Mouse (Mus musculus) frontal cortex, postnatal 36 days (tissue): ENCODE data around the gene 4632433K11Rik.

Experiments used
- DNase-seq, 2 experiments: peaks; one replicate each; pipeline ENCODE4 v3.0.0; 2022; ENCODE audit warnings: low spot score in 2 of 2

4632433K11Rik gene

DNA sequence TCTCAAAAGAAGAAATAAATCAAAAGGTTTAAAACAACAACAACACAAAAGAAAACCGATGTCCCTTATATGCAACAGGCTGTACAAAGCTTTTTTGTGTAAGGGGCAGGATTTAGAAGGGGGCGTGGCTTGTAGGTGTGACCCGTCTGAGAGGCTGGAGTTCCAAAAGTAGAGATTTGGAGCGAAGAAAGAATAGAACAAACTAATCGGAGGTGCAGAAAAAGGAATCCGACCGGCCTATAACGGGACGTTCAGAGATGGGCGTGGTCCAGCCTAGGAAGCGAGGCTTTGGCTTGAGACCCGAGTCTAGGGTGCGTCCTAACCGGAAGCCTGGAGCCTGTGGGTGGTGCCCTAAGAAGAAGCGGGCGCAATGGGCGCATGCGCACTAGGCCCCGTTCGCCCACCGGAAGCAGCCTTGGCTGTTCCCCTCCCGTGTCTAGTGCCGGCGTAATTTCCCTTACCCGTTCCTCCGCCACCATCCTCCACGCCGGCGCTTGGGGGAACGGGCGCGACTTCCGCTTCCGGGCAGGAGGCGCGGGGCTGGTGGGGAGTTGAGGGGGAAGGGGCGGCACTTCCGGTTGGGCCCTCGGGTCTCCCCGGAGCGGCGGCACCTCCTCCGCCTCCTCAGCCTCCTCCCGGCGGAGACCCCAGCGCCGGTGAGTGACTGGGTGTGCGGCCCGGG lies 13.8 kb upstream of the 4632433K11Rik start, which contains the start of the genes Zfp865 and Ccdc106:
Zfp865 (plus strand) TSS at position 377 of the 682 bp plus-strand sequence.
Ccdc106 (plus strand) TSS at position 554 of the 682 bp plus-strand sequence.
- DNase-seq, result peak; percentile 99

DNA sequence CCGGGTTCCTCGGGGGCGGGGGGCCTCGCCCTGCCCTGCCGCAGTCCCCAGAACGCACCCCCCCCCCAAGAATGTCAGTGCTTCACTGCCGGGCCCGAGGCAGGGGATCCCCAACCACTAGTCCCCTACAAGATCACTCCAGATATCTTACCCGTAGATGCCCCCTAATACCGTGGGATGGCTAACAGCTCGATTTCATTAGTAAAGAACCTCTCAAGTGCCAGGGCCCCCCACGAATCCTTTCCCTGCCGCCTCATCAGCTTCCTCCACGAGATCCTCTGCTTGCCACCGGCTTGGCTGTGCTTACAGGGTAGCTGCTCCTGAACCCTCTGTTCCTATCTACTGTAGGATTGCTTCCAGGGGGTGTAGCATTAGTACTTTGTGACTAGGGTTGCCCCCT lies 13.2 kb upstream of the 4632433K11Rik start:
- DNase-seq, result no peak

DNA sequence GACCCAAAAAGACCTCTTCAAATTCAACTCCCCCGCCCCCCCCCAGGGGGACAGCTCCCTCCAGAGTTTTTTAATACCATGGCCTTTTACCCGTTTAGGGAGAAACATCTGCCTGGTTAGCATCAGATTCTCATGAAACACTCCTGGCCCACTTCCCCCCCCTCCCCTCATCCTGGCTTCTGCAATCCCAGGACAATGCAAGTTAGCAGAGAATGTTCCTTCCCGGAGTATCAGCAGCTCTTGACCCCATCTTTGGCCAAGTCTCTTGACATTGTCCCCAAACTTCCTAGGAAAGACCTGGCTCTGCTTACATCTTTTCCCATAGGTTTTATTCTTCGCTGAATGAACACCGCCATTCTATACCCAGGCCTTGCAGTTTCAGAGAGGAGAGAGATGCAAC lies 12.7 kb upstream of the 4632433K11Rik start:
- no peak for DNase-seq

DNA sequence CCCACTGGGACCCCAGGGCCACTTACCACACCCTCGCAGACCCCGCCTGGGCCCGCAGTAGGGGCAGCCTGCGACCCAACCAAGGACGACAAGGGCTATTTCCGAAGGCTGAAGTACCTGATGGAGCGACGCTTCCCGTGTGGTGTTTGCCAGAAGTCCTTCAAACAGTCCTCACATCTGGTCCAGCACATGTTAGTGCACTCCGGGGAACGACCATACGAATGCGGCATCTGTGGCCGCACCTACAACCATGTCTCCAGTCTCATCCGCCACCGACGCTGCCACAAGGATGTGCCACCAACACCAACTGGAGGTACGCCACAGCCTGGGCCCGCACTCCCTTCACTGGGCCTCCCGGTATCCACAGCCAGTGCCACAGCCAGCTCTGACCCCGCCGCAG lies 4.4 kb upstream of the 4632433K11Rik start:
- DNase-seq, result no peak

DNA sequence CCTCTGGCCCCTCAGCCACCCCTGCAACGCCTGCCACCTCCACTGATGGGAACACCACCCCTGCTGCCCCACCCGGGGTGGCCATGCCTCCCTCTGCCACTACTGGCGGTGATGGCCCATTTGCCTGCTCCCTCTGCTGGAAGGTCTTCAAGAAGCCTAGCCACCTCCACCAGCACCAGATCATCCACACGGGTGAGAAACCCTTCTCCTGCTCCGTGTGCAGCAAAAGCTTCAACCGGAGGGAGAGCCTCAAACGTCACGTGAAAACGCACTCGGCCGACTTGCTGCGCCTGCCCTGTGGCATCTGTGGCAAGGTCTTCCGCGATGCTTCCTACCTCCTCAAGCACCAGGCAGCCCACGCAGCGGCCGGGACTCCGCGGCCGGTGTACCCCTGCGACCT lies 4.0 kb upstream of the 4632433K11Rik start:
- no peak for DNase-seq

DNA sequence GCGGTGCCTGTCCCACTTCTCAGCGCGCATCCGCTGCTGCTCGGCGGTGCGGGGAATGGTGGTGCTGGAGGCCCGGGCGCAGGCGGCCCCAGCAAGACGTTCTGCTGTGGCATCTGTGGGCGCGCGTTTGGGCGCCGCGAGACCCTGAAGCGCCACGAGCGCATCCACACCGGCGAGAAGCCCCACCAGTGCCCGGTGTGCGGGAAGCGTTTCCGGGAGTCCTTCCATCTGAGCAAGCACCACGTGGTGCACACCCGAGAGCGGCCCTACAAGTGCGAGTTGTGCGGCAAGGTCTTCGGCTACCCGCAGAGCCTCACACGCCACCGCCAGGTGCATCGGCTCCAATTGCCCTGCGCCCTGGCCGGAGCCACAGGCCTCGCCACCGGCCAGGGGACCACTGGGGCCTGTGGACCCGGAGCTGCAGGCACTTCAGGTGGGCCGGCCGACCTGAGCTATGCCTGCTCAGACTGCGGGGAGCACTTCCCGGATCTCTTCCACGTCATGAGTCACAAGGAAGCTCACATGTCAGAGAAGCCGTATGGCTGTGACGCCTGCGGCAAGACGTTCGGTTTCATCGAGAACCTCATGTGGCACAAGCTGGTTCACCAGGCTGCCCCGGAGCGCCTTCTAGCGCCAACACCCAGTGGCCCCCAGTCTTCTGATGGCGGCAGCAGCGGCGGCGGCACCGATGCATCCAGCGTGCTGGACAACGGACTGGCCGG lies 3.2 kb upstream of the 4632433K11Rik start:
- DNase-seq, result no peak

DNA sequence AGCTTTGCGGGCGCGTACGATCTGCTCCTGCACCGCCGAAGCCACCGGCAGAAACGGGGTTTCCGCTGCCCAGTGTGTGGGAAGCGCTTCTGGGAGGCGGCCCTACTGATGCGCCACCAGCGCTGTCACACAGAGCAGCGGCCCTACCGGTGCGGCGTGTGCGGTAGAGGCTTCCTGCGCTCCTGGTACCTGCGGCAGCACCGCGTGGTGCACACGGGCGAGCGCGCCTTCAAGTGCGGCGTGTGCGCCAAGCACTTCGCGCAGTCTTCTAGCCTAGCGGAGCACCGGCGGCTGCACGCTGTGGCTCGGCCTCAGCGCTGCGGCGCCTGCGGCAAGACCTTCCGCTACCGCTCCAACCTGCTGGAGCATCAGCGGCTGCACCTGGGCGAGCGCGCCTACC lies 2.4 kb upstream of the 4632433K11Rik start:
- no peak for DNase-seq

DNA sequence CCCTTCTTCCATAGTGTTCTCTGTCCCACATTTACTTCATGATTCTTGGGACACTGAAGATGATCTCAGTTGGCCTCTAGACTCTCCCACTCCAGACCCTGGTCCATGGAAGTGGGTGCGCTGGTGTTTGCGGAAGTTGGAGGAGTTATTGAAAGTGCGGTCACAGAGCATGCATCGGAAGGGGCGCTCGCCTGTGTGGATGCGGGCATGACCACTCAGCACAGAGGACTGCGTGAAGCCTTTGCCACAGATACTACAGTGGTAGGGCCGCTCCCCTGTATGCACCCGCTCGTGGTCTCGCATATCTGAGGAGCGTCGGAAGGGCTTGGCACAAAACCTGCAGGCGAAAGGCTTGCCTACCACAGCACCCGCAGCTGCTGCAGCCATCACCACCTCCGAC lies 1.7 kb downstream of the 4632433K11Rik start:
- DNase-seq, result no peak

DNA sequence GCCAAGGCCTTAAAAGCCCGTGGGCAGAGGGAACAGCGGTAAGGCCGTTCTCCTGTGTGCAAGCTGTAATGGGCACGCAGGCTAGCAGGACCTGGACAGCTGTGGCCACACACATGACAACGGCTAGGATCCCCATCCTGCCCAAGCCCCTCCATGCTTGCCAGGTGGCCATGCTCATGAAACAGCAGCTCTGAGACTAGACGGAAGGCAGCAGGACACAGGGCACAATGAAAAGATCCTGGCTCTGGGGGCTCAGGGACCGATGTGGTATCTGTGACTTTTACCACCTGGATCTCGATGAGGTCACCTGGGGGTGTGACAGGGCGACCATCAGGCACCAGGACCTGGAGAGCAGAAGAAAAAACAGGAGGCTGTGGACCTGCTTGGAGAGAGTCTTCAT lies 2.2 kb downstream of the 4632433K11Rik start:
- DNase-seq, result no peak

DNA sequence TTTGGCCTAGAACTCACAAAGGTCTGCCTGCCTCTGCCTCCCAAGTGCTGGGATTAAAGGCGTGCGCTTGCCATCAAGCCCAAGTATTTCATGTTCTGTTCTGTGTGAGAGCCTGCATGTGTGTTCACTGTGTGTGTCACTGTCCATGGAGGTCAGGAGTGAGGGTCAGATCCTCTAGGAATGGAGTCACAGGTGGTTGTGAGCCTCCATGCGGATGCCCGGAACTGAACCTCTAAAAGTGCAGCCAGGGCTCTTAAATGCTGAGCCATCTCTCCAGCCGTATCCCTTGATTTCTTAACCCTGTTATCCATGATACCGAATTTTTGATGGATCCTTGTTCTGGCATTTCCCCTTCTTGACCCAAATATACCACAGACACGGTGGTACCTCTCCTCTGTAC lies 3.1 kb downstream of the 4632433K11Rik start:
- DNase-seq, result no peak

DNA sequence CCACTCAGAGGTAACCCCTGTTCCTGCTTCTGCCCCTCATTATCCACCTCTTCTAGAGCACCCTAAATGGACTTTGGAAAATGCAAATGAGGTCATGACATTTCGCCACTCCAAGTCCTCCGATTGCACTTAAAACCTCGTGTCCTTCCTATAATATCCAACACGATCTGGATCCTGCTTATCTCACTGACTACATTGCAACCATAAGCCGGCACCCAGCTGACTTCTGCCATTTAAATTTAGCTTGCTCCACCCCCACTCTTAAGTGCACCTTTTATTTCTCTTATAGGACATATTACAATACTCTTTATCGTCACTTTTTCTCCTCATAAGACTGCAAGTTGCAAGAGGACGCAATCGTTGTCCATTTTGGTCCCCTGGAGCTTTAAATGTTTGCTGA lies 3.5 kb downstream of the 4632433K11Rik start:
- no peak for DNase-seq

DNA sequence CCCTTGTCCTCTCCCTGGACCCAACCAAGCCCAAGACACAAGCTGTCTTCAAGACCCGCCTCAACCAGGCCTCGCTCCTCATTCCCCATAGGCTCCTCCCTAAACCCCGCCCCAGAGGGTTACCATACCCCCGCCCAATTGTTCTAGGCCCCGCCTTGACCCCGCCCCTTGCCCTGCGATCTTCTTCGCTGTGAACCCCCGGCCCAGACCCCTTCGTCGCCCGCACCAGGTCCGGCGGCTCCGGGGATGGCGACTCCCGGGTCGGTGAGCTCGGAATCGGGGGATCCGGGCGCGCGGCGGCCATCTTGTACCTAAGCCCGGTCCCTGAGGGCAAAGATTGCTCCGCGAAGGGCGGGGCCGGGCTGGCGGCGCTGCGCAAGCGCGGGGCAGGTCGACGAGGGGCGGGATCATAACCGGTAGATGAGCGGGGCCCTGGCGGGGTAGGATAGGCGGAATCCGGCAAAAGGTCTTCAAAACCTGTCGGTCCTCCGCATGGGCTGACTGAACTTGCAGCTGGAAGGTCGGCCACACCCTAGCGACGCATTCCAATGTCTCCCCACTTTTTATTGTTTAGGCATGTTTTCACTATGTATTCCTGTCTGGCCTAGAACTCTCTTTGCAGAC lies 4.3 kb downstream of the 4632433K11Rik start, which contains the start of gene Zfp784:
Zfp784 (minus strand) TSS at position 338 of the 624 bp plus-strand sequence.
- DNase-seq, result peak; percentile 91 to 95

DNA sequence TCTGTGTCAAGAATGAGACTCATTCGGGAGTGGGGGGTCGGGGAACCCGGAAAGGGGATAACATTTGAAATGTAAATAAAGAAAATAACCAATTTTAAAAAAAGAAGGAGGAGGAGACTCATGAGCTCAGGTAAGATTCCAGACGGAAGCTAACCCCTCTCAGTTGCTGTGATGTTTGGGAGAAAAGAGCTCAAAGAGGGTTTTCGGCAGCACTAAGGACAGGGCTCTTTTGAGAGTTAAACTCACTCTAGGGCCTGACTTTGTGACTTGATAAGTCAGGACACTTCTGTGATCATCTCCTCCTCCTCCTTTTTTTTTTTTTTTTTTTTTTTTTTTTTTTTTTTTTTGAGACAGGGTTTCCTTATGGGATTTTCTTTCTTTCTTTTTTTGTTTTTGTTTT lies 5.0 kb downstream of the 4632433K11Rik start:
- no peak for DNase-seq

DNA sequence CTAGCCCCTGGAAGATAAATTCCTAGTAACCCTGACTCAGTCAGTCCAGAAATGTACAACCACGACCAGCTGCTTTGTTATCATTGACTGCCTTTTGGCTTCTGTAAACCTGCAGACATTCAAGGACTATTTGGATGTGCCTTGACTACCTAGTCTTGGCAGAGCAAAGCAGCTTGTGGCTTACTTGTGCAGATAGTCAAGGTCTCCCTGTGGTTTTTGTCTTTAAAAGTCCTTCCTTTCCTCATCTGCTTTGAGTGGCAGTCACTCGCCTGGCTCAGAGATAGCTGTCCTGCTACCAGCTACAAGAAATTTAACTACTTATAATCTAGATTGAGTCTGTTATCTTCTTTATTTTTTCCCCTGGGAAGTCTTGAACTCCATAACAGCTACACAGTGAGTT lies 11.1 kb downstream of the 4632433K11Rik start:
- no peak for DNase-seq

DNA sequence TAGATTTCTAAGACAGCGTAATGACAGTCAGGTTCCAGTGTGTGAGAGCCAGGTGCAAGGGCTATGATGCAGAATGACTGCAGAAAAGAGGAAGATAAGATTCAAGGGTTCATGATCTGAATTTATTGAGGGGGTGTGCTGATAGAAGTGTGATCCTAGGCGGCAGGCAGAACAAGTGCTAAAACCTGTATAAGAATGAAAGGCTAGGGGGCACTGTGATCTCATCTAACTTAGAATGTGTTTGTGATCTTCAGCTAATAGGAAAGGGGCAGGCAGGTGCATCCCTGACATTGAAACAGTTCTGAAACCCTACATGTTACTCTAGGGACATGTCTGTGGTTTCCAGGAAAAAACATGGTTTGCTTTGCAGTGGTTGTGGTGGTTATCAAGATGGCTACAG lies 12.2 kb downstream of the 4632433K11Rik start:
- no peak for DNase-seq

DNA sequence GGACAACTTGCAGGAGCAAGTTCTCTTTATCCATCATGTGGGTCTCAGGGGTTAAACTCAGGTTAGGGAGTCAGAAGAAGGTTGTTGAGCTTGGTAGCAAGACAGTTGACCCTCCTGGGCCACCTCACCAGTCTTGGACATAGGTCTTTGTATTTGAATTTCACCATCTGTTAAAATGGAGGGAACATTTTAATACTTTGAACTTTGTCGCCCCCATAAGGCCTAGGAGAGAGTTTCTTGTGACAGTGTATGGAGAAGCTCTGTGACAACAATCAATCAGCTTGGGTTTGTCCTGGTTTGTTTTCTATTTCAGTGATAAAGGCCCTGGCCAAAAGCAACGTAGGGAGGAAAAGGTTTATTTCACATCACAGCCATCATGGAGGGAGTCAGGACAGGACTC lies 13.4 kb downstream of the 4632433K11Rik start:
- no peak for DNase-seq

DNA sequence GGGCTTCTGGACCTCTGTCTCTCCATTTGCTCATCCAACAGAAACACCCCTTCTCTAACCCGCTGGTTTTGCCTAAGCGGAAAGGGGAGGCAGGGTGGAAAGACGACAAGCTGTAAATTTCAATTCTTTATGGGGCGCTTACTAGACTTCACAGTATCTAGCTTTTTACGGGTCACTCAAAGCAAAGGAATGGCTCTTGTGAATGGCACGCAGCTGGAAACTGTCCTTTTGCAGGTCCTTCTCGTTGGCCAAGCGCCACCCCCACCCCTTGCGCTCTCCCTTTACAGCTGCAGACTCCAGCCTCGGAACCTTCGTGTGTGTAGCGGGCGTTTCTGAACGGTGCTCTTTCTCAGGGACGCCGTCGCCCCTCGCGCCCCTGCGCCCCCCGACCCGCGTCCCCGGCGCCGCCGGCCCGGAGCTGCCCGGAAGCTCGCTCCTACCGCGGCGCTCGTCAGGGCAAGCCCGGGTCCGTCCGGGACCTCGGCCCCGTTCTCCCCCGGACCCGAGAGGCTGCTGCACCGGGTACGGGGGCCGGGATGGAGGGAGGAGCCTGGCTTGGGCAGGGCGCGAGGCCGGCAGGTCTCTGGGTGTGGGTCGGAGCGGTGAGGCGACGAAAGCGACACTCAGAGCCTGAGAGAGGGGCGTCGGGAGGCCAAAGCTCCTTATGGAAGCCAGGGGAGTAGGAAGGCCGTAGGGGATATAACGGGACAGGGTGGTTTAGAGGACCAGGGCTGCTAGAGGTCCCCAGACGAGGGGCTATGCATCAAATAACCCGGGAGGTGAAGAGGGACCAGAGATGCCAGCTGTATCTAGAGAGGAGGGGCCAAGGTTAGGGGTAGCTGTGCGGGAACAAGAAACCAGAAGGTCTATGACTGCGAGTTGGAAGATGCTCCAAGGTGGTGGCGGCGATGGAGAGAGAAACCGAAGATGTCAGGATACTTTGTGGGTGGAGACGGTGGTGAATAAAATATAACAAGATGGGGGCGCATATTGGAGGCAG lies 17.6 kb downstream of the 4632433K11Rik start, which contains the start of gene Zfp580:
Zfp580 (plus strand) TSS at position 346 of the 1,000 bp plus-strand sequence.
- DNase-seq, result peak; percentile 74 to 82

DNA sequence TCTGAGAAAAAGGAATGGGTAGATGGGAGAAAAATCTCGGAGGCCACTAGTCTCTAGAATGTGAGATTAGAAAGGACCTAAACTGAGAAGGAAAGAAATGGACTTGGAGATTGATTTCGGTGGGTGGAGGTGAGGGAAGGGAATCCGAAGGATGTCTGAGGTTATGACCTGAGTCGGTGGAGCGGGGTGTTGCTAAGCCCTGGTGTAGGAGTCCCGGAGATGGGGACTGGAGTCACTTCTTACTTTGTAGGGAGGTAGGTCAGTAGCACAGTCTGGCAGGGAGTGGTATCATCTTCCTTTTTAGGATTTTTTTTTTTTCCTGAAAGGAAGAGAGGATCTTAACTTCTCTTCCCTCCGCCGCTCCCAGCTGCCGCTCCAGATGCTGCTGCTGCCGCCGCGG lies 18.5 kb downstream of the 4632433K11Rik start:
- no peak for DNase-seq

DNA sequence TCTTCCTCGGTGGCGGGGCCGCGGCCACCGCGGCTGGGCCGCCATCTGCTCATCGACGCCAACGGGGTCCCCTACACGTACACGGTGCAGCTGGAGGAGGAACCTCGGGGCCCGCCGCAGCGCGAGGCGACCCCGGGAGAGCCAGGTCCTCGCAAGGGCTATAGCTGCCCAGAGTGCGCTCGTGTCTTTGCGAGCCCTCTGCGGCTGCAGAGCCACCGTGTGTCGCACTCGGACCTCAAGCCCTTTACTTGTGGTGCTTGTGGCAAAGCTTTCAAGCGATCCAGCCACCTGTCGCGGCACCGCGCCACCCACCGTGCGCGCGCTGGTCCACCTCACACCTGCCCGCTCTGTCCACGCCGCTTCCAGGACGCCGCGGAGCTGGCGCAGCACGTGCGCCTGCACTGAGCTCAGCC lies 19.0 kb downstream of the 4632433K11Rik start:
- peak in 1 of 2 experiments; percentile 28 for DNase-seq

DNA sequence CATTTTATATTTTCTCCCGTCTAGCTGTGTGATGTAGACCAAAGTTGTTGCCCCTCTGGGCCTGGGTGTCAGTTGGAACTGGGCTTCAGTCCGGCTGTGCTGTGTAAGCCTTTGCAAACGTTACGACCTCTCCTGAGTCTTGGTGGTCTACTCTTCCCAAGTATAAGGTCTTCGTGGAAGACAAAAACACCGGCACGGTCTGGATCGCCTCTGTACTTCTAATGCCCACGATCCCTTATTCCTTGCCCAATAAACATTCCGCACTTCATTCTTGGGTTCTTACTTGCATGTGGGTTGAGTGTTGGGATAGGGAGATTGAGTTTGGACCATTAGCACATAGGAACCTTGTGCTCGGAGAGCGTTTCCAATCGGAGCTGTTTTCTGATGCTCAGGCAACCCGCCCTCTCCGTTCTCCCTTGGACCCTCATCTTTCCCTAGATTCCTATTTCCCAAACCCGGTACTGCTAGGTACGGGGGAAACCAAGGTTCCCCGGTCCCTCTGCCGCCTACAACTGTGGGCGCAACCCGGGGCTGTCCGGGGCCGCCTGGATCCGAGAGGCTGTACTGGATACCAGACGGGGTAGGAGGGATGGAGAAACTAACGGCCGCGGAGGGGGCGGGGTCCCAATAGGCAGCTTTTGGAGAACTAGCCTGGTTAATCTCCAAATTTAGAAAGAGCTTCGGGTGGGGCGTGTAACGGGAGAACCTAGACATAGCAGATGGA lies 19.7 kb downstream of the 4632433K11Rik start:
- DNase-seq, result peak; percentile 51 to 56
